Mouse (Mus musculus) midbrain, embryonic 15.5 days (tissue): ENCODE data around the gene Uqcr10. TPM values are rescaled to one million over a fixed set of nuclear protein-coding genes. Genes with fewer than 3 reads are reported as not detected.

Source experiments
- ATAC-seq: fragments of 200-750 bp; cut with Nextera tagmentation; replicated peaks from 2 replicates; pipeline ENCODE4 v1.8.0; 2017; ENCODE audit warnings: moderate TSS enrichment
- H3K27ac ChIP-seq: fragments of 300-500 bp; sonication (generic); 2 replicates; pipeline ENCODE4 v1.5.1; 2015; ENCODE audit warnings: mild to moderate bottlenecking, inconsistent platforms
- H3K27me3 ChIP-seq: fragments of 300-500 bp; sonication (generic); replicated peaks from 2 replicates; pipeline ENCODE4 v1.6.1; 2015; ENCODE audit warnings: inconsistent platforms
- H3K36me3 ChIP-seq: fragments of 300-500 bp; sonication (generic); replicated peaks from 2 replicates; pipeline ENCODE4 v1.6.1; 2015; ENCODE audit warnings: inconsistent platforms
- H3K4me1 ChIP-seq: fragments of 300-500 bp; sonication (generic); 2 replicates; pipeline ENCODE4 v1.6.1; 2015; ENCODE audit warnings: inconsistent platforms
- H3K4me2 ChIP-seq: fragments of 300-500 bp; sonication (generic); 2 replicates; pipeline ENCODE4 v1.6.1; 2015; ENCODE audit warnings: inconsistent platforms, mild to moderate bottlenecking, moderate library complexity
- H3K4me3 ChIP-seq: fragments of 300-500 bp; sonication (generic); 2 replicates; pipeline ENCODE4 v1.5.1; 2015; ENCODE audit warnings: mild to moderate bottlenecking, inconsistent platforms
- H3K9ac ChIP-seq: fragments of 300-500 bp; sonication (generic); 2 replicates; pipeline ENCODE4 v1.6.1; 2015; ENCODE audit warnings: mild to moderate bottlenecking, inconsistent platforms
- H3K9me3 ChIP-seq: fragments of 300-500 bp; sonication (generic); 2 replicates; pipeline ENCODE4 v1.6.1; 2016; ENCODE audit warnings: inconsistent platforms
- WGBS: fragments of 180-500 bp; shearing (Covaris S2); methylation state at CpG from one replicate; pipeline ENCODE4 v1.1.7; 2015; ENCODE audit warnings: mixed read lengths; 5-methylcytosine and 5-hydroxymethylcytosine counted together
- polyA plus RNA-seq: library from polyadenylated mRNA; unstranded; fragments of >200 nt; fragmentation: Nextera tagmentation; extraction: Ambion mirVana; gene quantifications from 2 replicates; pipeline ENCODE4 v1.2.1, GENCODE M21; 2015

Uqcr10 gene
- polyA plus RNA-seq, 1 experiment from 2014 or later, result 556 TPM

DNA sequence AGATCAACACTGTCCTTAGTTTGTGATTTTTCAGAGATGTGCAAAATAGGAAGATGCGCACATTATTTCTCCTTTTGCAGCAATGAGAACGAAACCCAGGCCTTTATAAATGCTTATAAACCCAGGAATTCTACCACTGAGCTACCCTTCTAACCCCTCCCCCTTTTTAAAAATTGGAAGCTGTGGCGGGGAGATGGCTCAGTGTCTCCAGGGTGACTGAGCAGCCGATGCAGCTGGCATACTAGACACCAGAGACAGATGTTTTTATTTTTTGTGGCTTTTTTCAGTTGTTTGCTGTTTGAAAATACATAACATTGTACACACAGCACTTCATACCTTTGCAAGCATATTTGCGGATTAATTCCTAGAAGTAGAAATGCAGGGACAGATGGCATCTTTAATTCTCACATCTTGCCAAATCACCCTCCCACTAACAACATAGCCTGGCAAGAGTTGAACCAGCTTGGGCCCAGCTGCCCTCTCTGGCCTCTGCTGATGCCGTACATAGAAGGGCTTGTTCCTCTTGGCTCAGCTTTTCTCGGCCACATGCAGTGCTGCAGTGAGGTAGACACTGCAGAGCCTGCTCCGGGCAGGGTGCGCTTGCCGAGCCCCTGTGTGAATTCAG, 42.2 kb downstream of the Uqcr10 start:
- peaks cover 30% of the 10 kb centered on the region; the same call in 1 of the 2 replicates for H3K36me3 ChIP-seq
- no peak overlapping the region for H3K27ac ChIP-seq
- no peaks in the 10 kb centered on the region for H3K9me3 ChIP-seq
- H3K9ac ChIP-seq, result no peak overlapping the region
- H3K27me3 ChIP-seq, result no peaks in the 10 kb centered on the region
- no peak overlapping the region for H3K4me3 ChIP-seq
- no peak overlapping the region for H3K4me2 ChIP-seq
- 80% methylated on average over 10 of the region's 10 CpGs for WGBS
- no peak for ATAC-seq
- H3K4me1 ChIP-seq, result no peaks in the 10 kb centered on the region

DNA sequence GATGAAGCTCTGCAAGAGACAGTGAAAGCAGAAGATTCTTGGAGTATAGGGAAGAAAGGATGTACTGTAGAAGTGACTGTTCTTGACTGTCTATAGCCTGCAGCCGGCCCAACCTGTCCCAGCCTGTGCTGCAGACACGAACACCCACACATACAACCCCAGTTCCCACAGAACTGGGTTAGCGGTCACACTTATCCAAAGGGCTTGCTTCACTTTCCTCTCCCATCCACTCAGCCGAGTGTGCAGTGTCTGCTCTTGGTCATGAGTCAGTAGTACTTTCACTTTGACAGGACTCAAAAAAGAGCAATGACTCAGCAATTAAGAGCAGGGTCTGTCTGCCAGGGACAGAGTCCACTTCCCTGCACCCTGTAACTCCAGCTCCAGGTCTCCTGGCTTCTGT, 42.8 kb downstream of the Uqcr10 start:
- Histone ChIP-seq H3K4me3 (no peak overlapping the region), H3K9me3 (no peaks in the 10 kb centered on the region), H3K9ac (no peak overlapping the region), H3K27me3 (no peaks in the 10 kb centered on the region), H3K4me1 (no peaks in the 10 kb centered on the region), H3K4me2 (no peak overlapping the region), H3K36me3 (peaks cover 30% of the 10 kb centered on the region; the same call in 1 of the 2 replicates), H3K27ac (no peak overlapping the region)
- WGBS, result 90% methylated on average over 4 of the region's 4 CpGs
- no peak for ATAC-seq

DNA sequence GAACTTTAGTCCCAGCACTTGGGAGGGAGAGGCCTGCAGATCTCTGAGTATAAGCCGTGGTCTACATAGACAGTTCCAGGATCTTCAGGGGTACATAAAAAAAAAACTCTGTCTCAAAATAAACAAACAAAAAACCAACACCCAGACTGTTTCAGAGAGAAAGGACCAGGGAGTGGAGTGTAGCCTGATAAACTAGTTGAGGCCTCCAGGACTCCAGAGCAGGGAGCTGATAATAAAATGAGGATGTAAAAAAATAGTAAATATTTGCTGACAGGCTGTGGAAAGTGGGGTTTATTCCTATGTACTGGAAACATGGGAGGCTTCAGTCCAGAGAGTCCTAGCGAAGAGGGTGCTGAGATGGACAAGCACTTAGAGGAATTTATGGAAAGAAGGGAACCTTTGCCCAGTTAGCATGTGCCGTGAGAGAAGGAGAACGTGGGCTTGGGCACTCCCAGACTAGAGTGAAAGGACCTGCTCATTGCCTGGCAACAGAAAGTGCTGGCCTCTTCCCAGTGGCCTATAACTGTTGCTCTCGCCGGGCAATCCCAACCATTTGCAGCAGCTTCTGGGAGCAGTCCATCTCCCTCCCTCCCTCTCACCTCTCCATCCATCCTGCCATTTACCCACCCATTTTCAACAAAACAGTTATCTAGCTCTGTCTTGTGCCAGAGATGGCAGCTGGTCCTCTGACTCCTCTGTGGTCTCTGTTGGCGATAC, 43.7 kb downstream of the Uqcr10 start:
- H3K9me3 ChIP-seq, result no peaks in the 10 kb centered on the region
- ATAC-seq, result no peak
- no peak overlapping the region for H3K4me3 ChIP-seq
- H3K4me1 ChIP-seq, result no peaks in the 10 kb centered on the region
- H3K36me3 ChIP-seq, result peaks cover 30% of the 10 kb centered on the region; the same call in 1 of the 2 replicates
- no peak overlapping the region for H3K4me2 ChIP-seq
- WGBS, result 87% methylated on average over 7 of the region's 7 CpGs
- H3K27ac ChIP-seq, result no peak overlapping the region
- H3K27me3 ChIP-seq, result no peaks in the 10 kb centered on the region
- no peak overlapping the region for H3K9ac ChIP-seq

DNA sequence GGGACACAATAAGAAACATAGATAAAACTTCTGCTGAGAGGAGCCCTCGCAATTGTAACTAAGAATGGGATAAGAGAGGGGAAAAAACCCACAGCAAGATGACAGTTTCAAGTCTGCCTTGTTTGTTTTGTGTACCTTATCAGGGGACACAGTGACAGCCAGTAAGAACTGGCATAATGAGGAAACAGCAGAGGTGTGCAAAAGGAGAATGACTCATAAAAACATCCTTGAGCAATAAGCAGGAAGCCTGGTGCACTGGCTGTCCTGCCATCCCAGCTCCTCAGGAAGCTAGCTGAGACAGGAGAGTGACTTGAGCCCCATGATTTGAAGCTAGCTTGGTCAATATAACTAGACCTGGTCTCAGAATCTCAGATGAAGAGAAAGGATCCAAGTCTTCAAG, 44.3 kb downstream of the Uqcr10 start:
- no peaks in the 10 kb centered on the region for H3K27me3 ChIP-seq
- no peak overlapping the region for H3K4me3 ChIP-seq
- H3K4me2 ChIP-seq, result no peak overlapping the region
- ATAC-seq, result no peak
- WGBS, result 88% methylated on average over 1 of the region's 1 CpGs
- H3K27ac ChIP-seq, result no peak overlapping the region
- H3K4me1 ChIP-seq, result no peaks in the 10 kb centered on the region
- H3K9me3 ChIP-seq, result no peaks in the 10 kb centered on the region
- no peak overlapping the region for H3K9ac ChIP-seq
- peaks cover 30% of the 10 kb centered on the region; the same call in 1 of the 2 replicates for H3K36me3 ChIP-seq

Other genes starting within 250 kb of the Uqcr10 start
- 42.1 and 42.2 TPM in 2 replicates for gene Mtmr3, start 109.5 kb downstream of the Uqcr10 start, polyA plus RNA-seq
- gene Gm11032, start 84.3 kb downstream of the Uqcr10 start, polyA plus RNA-seq, result not detected in 2 replicates
- gene Ascc2, start 66.6 kb downstream of the Uqcr10 start, polyA plus RNA-seq, result 23.1 and 24.4 TPM in 2 replicates
- gene Zmat5, start 336 bp upstream of the Uqcr10 start, polyA plus RNA-seq, result 57.0 and 59.1 TPM in 2 replicates
- gene Cabp7, start 42.4 kb upstream of the Uqcr10 start, polyA plus RNA-seq, result 1.8 and 2.2 TPM in 2 replicates
- 63.6 and 66.8 TPM in 2 replicates for gene Nf2, start 145.2 kb upstream of the Uqcr10 start, polyA plus RNA-seq
- 150 and 152 TPM in 2 replicates for gene Nipsnap1, start 169.6 kb upstream of the Uqcr10 start, polyA plus RNA-seq
- gene Thoc5, start 191.0 kb upstream of the Uqcr10 start, polyA plus RNA-seq, result 58.2 and 59.7 TPM in 2 replicates
- 3.6 and 3.9 TPM in 2 replicates for gene Nefh, start 243.7 kb upstream of the Uqcr10 start, polyA plus RNA-seq